Comparison of ENCODE assay signal across 1 mouse cellular context in genomic region chr19:6466945-6467344, GRCm38 (mm10).
TF ChIP-seq lines count a peak whose summit lies in the region.

No protein-coding gene starts in this region.

TF ChIP-seq in MEL, 35 proteins besides CTCF, POLR2A, EP300 and RAD21 (continued from another document):
- no peak for TF ChIP-seq USF2 (IDR thresholded peaks at IDR 0.05; ENCODE audit: borderline replicate concordance in 1 of 2, insufficient read depth in 1 of 2, low read depth in 1 of 2, low read length in 2 of 2)
- no peak for TF ChIP-seq MAX (IDR thresholded peaks at IDR 0.05; ENCODE audit: low read length)
